Mouse (Mus musculus) kidney, embryonic 15.5 days (tissue): ENCODE measurements around the gene 9130213A22Rik. TPM values are rescaled to one million over a fixed set of nuclear protein-coding genes. Genes with fewer than 3 reads are reported as not detected.

ENCODE experiments used
- ATAC-seq: fragments of 200-750 bp; cut with Nextera tagmentation; replicated peaks from 2 replicates; pipeline ENCODE4 v1.8.0; 2017; ENCODE audit warnings: moderate TSS enrichment; ENCODE audit not compliant: low FRiP score
- H3K27ac ChIP-seq: fragments of 300-500 bp; sonication (generic); 2 replicates; pipeline ENCODE4 v1.5.1; 2015; ENCODE audit warnings: mild to moderate bottlenecking, inconsistent platforms
- H3K27me3 ChIP-seq: fragments of 300-500 bp; sonication (generic); 2 replicates; pipeline ENCODE4 v1.6.1; 2015; ENCODE audit warnings: inconsistent platforms
- H3K36me3 ChIP-seq: fragments of 300-500 bp; sonication (generic); 2 replicates; pipeline ENCODE4 v1.6.1; 2015; ENCODE audit warnings: inconsistent platforms
- H3K4me1 ChIP-seq: fragments of 300-500 bp; sonication (generic); 2 replicates; pipeline ENCODE4 v1.6.1; 2015; ENCODE audit warnings: inconsistent platforms
- H3K4me2 ChIP-seq: fragments of 300-500 bp; sonication (generic); 2 replicates; pipeline ENCODE4 v1.6.1; 2015; ENCODE audit warnings: moderate library complexity, mild to moderate bottlenecking, inconsistent platforms
- H3K4me3 ChIP-seq: fragments of 300-500 bp; sonication (generic); replicated peaks from 2 replicates; pipeline ENCODE4 v1.5.1; 2015; ENCODE audit warnings: mild to moderate bottlenecking, inconsistent platforms
- H3K9ac ChIP-seq: fragments of 300-500 bp; sonication (generic); 2 replicates; pipeline ENCODE4 v1.6.1; 2015; ENCODE audit warnings: mild to moderate bottlenecking, inconsistent platforms
- H3K9me3 ChIP-seq: fragments of 300-500 bp; sonication (generic); replicated peaks from 2 replicates; pipeline ENCODE4 v1.6.1; 2016; ENCODE audit warnings: inconsistent platforms
- WGBS: fragments of 180-500 bp; shearing (Covaris S2); methylation state at CpG from one replicate; pipeline ENCODE4 v1.1.7; 2015; ENCODE audit warnings: mixed read lengths; 5-methylcytosine and 5-hydroxymethylcytosine counted together
- polyA plus RNA-seq: library from polyadenylated mRNA; unstranded; fragments of >200 nt; fragmentation: Nextera tagmentation; extraction: Ambion mirVana; gene quantifications from 2 replicates; pipeline ENCODE4 v1.2.1, GENCODE M21; 2015

The 9130213A22Rik gene
- polyA plus RNA-seq, 1 experiment from 2014 or later = 0.51 TPM

GRCm38 (mm10) chr11:69134622-69134968 is 12.2 kb upstream of the 9130213A22Rik start:
- 20% methylated on average over 8 of the region's 8 CpGs for WGBS
- no peaks in the 10 kb centered on the region for H3K9me3 ChIP-seq
- no peak for ATAC-seq

GRCm38 (mm10) chr11:69133923-69134621 is 11.7 kb upstream of the 9130213A22Rik start:
- under 1% methylated on average over 34 of the region's 34 CpGs for WGBS
- Histone ChIP-seq H3K4me2 (peak overlapping the region; percentile 92), H3K4me1 (peaks cover 14% of the 10 kb centered on the region), H3K9me3 (no peaks in the 10 kb centered on the region), H3K9ac (peak overlapping the region; percentile 46), H3K36me3 (no peaks in the 10 kb centered on the region), H3K27me3 (no peaks in the 10 kb centered on the region), H3K4me3 (peak overlapping the region; percentile 53), H3K27ac (no peak overlapping the region)
- ATAC-seq = peak; percentile 80

More at GRCm38 (mm10) chr11:69134622-69134968, 12.2 kb upstream of the 9130213A22Rik start:
- peak overlapping the region; percentile 46 for H3K9ac ChIP-seq
- H3K36me3 ChIP-seq = no peaks in the 10 kb centered on the region
- H3K4me1 ChIP-seq = peaks cover 14% of the 10 kb centered on the region
- H3K27ac ChIP-seq = no peak overlapping the region
- peak overlapping the region; percentile 92 for H3K4me2 ChIP-seq
- H3K27me3 ChIP-seq = no peaks in the 10 kb centered on the region
- H3K4me3 ChIP-seq = peak overlapping the region; percentile 53

GRCm38 (mm10) chr11:69133566-69133922 is 11.2 kb upstream of the 9130213A22Rik start:
- Histone ChIP-seq H3K4me1 (peaks cover 14% of the 10 kb centered on the region), H3K4me2 (peak overlapping the region; percentile 92), H3K9ac (no peak overlapping the region), H3K4me3 (peak overlapping the region; percentile 53), H3K9me3 (no peaks in the 10 kb centered on the region), H3K27me3 (no peaks in the 10 kb centered on the region), H3K36me3 (no peaks in the 10 kb centered on the region), H3K27ac (no peak overlapping the region)
- 27% methylated on average over 5 of the region's 5 CpGs for WGBS
- ATAC-seq = peak; percentile 23; the same call in 1 of the 2 replicates

- H3K27me3 ChIP-seq = peaks cover 9% of the 10 kb centered on the region; the same call in 1 of the 2 replicates
- no peak for ATAC-seq
- no peak overlapping the region for H3K27ac ChIP-seq
- peaks cover 13% of the 10 kb centered on the region for H3K4me1 ChIP-seq
- H3K4me2 ChIP-seq = no peak overlapping the region
- H3K9ac ChIP-seq = no peak overlapping the region
- H3K36me3 ChIP-seq = no peaks in the 10 kb centered on the region
- WGBS = 63% methylated on average over 8 of the region's 8 CpGs
- H3K9me3 ChIP-seq = no peaks in the 10 kb centered on the region
- H3K4me3 ChIP-seq = no peak overlapping the region
Measured at GRCm38 (mm10) chr11:69128426-69129122, 6.2 kb upstream of the 9130213A22Rik start.

GRCm38 (mm10) chr11:69126706-69127095 is 4.3 kb upstream of the 9130213A22Rik start:
- H3K4me2 ChIP-seq = peak overlapping the region; percentile 86
- H3K27ac ChIP-seq = no peak overlapping the region
- no peak for ATAC-seq
- H3K36me3 ChIP-seq = no peaks in the 10 kb centered on the region
- peaks cover 23% of the 10 kb centered on the region for H3K4me1 ChIP-seq
- WGBS = 39% methylated on average over 2 of the region's 2 CpGs
- no peak overlapping the region for H3K9ac ChIP-seq
- no peaks in the 10 kb centered on the region for H3K9me3 ChIP-seq
- peaks cover 9% of the 10 kb centered on the region; the same call in 1 of the 2 replicates for H3K27me3 ChIP-seq
- peak overlapping the region; percentile 67 for H3K4me3 ChIP-seq

GRCm38 (mm10) chr11:69125919-69126705 is 3.7 kb upstream of the 9130213A22Rik start:
- Histone ChIP-seq H3K4me1 (peaks cover 28% of the 10 kb centered on the region), H3K4me3 (peak overlapping the region; percentile 67), H3K9ac (peak overlapping the region; percentile 55), H3K9me3 (no peaks in the 10 kb centered on the region), H3K36me3 (no peaks in the 10 kb centered on the region), H3K4me2 (peak overlapping the region; percentile 86), H3K27me3 (peaks cover 9% of the 10 kb centered on the region; the same call in 1 of the 2 replicates), H3K27ac (peak overlapping the region; percentile 88)
- ATAC-seq = no peak
- 12% methylated on average over 20 of the region's 20 CpGs for WGBS

- H3K27me3 ChIP-seq = peaks cover 9% of the 10 kb centered on the region; the same call in 1 of the 2 replicates
- ATAC-seq = no peak
- peak within 1 kb of the TSS; percentile 67 for H3K4me3 ChIP-seq
- peak within 1 kb of the TSS; percentile 55 for H3K9ac ChIP-seq
- 1% methylated on average over 3 of the region's 3 CpGs for WGBS
- no peaks in the 10 kb centered on the region for H3K36me3 ChIP-seq
- no peaks in the 10 kb centered on the region for H3K9me3 ChIP-seq
- H3K4me1 ChIP-seq = peaks cover 32% of the 10 kb centered on the region
- peak within 1 kb of the TSS; percentile 86 for H3K4me2 ChIP-seq
- peak within 1 kb of the TSS; percentile 88 for H3K27ac ChIP-seq
Measured at GRCm38 (mm10) chr11:69125852-69125918, 3.3 kb upstream of the 9130213A22Rik start, which contains the start of gene Aloxe3. Aloxe3 (plus strand) TSS chr11:69125896.

- ATAC-seq = peak; percentile 50
- Histone ChIP-seq H3K27me3 (peaks cover 9% of the 10 kb centered on the region; the same call in 1 of the 2 replicates), H3K27ac (peak overlapping the region; percentile 88), H3K4me1 (peaks cover 37% of the 10 kb centered on the region), H3K36me3 (no peaks in the 10 kb centered on the region), H3K9me3 (no peaks in the 10 kb centered on the region), H3K9ac (peak overlapping the region; percentile 55), H3K4me3 (peak overlapping the region; percentile 67), H3K4me2 (peak overlapping the region; percentile 86)
- WGBS = under 1% methylated on average over 24 of the region's 24 CpGs
Measured at GRCm38 (mm10) chr11:69125041-69125851, 2.9 kb upstream of the 9130213A22Rik start.

- H3K9me3 ChIP-seq = no peaks in the 10 kb centered on the region
- peaks cover 9% of the 10 kb centered on the region; the same call in 1 of the 2 replicates for H3K27me3 ChIP-seq
- peak overlapping the region; percentile 92 for H3K27ac ChIP-seq
- 0% methylated on average over 3 of the region's 3 CpGs for WGBS
- peak overlapping the region; percentile 83 for H3K4me3 ChIP-seq
- H3K9ac ChIP-seq = no peak overlapping the region
- peak overlapping the region; percentile 94 for H3K4me2 ChIP-seq
- 0 out of 2 replicates have a peak, but pooled peaks have one; percentile 12 for ATAC-seq
- no peaks in the 10 kb centered on the region for H3K36me3 ChIP-seq
- peaks cover 44% of the 10 kb centered on the region for H3K4me1 ChIP-seq
Measured at GRCm38 (mm10) chr11:69124498-69124847, 2.1 kb upstream of the 9130213A22Rik start.

- Histone ChIP-seq H3K4me2 (peak overlapping the region; percentile 94), H3K9ac (peak overlapping the region; percentile 55), H3K4me3 (peak overlapping the region; percentile 83), H3K9me3 (no peaks in the 10 kb centered on the region), H3K27ac (peak overlapping the region; percentile 92), H3K36me3 (no peaks in the 10 kb centered on the region), H3K4me1 (peaks cover 50% of the 10 kb centered on the region), H3K27me3 (peaks cover 9% of the 10 kb centered on the region; the same call in 1 of the 2 replicates)
- ATAC-seq = peak; percentile 54
- under 1% methylated on average over 31 of the region's 31 CpGs for WGBS
Measured at GRCm38 (mm10) chr11:69123693-69124497, 1.5 kb upstream of the 9130213A22Rik start.
